10 mouse cellular contexts compared by ENCODE assay signal in the genomic region with DNA sequence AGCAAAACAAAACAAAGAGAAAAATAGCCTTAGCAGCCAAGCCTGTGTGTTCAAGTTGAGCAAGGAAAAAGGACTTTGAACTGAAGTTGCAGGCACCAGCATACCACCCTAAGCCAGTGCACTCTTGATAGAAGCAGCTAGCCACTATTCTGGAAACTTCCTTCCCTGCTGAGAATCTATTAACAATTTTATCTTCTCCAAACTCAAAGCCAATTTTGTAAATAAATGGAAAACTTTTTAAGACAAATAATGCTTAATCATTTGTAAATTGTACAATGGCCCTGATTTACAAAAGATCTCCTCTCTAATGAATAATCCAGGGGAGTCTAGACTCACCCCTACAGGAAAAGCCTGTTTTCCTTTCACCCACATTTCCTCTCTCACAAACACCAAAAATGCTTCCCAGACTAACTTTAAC.
DNase-seq lines count a peak whose midpoint lies in the region; ATAC-seq and TF ChIP-seq lines count a peak whose summit lies in the region.
"Had no signal": no experiment of that assay in that cellular context is flagged by ENCODE, and none has a peak within 500 bp of the region (broad histone marks: within the 10 kb centered on the region; RNA-seq: fewer than 3 reads in every experiment).

No protein-coding gene starts in this region.

- no peaks in the 10 kb centered on the region for H3K79me2 ChIP-seq in MEL (ENCODE audit: control insufficient read depth, insufficient read depth, low read length, poor library complexity)

- H3K4me2 ChIP-seq in heart, postnatal 0 days (ENCODE audit: low read depth, low read length): no peak overlapping the region
- H3K4me2 ChIP-seq in intestine, embryonic 14.5 days (ENCODE audit: low read length): no peak overlapping the region
- peak overlapping the region; percentile 45; the same call in 1 of the 2 replicates for H3K4me2 ChIP-seq in liver, embryonic 15.5 days
- H3K4me2 ChIP-seq in hindbrain, embryonic 14.5 days (replicated peaks): no peak overlapping the region

- TF ChIP-seq RAD21 in MEL (IDR thresholded peaks at IDR 0.05; ENCODE audit: low read depth, low read length): no peak

- no peak for TF ChIP-seq EP300 in heart, postnatal 0 days (IDR thresholded peaks at IDR 0.05; ENCODE audit: low read depth)
- no peak for TF ChIP-seq EP300 in MEL (IDR thresholded peaks at IDR 0.05; ENCODE audit: low read depth in 1 of 2, low read length in 2 of 2)

- TF ChIP-seq CTCF in heart, postnatal 0 days (IDR thresholded peaks at IDR 0.05; ENCODE audit: low read depth): no peak
- no peak for TF ChIP-seq CTCF in MEL (IDR thresholded peaks at IDR 0.05 in 2 of 3, conservative IDR thresholded peaks at IDR 0.05 in 1 of 3; ENCODE audit: control insufficient read depth in 1 of 3, insufficient read depth in 1 of 3, low read depth in 2 of 3, low read length in 3 of 3, poor library complexity in 1 of 3, severe bottlenecking in 1 of 3)

- H3K4me3 ChIP-seq in heart, postnatal 0 days (ENCODE audit: low read depth, low read length): no peak overlapping the region
- peak overlapping the region in 1 of 2 experiments; percentile 47; a peak in 1 of 4 replicates for H3K4me3 ChIP-seq in MEL (ENCODE audit: control insufficient read depth in 1 of 2, insufficient read depth in 1 of 2, low read depth in 2 of 2, low read length in 2 of 2)
- H3K4me3 ChIP-seq in intestine, embryonic 14.5 days (ENCODE audit: low read depth, low read length): no peak overlapping the region
- H3K4me3 ChIP-seq in liver, embryonic 15.5 days (replicated peaks): no peak overlapping the region
- H3K4me3 ChIP-seq in hindbrain, embryonic 14.5 days (replicated peaks; ENCODE audit: low read length): no peak overlapping the region

- peaks cover 6% of the 10 kb centered on the region; the same call in 1 of the 2 replicates for H3K4me1 ChIP-seq in heart, postnatal 0 days (ENCODE audit: control insufficient read depth, insufficient read depth)
- peaks cover 8 to 21% of the 10 kb centered on the region in 2 experiments for H3K4me1 ChIP-seq in MEL (ENCODE audit: control insufficient read depth in 1 of 2, insufficient read depth in 2 of 2, low read length in 2 of 2)
- peaks cover 9% of the 10 kb centered on the region; the same call in 1 of the 2 replicates for H3K4me1 ChIP-seq in intestine, embryonic 14.5 days (replicated peaks; ENCODE audit: control insufficient read depth, insufficient read depth, low read length)
- peaks cover 35% of the 10 kb centered on the region for H3K4me1 ChIP-seq in liver, embryonic 15.5 days (replicated peaks)
- no peaks in the 10 kb centered on the region for H3K4me1 ChIP-seq in hindbrain, embryonic 14.5 days (replicated peaks; ENCODE audit: control insufficient read depth, insufficient read depth, low read length)

- DNase-seq in heart, postnatal 0 days (ENCODE audit: low spot score): no peak
- DNase-seq in heart, postnatal 36 days: no peak
- DNase-seq in MEL (ENCODE audit: low read depth, low spot score): no peak
- DNase-seq in intestine, embryonic 14.5 days (ENCODE audit: low spot score): no peak
- no peak for DNase-seq in thymus, postnatal 25 days
- no peak for DNase-seq in hindbrain, embryonic 14.5 days (ENCODE audit: low spot score)
- DNase-seq: cerebellum, postnatal 14 days; right cerebral cortex, postnatal 14 days had no signal

- intact Hi-C loops in heart, postnatal 36 days (cut with DNase I): no loop called here

- no peaks in the 10 kb centered on the region for H3K27me3 ChIP-seq in heart, postnatal 0 days (ENCODE audit: control insufficient read depth, insufficient read depth, low read length)
- no peaks in the 10 kb centered on the region for H3K27me3 ChIP-seq in MEL (ENCODE audit: control insufficient read depth in 1 of 2, insufficient read depth in 2 of 2, low read length in 2 of 2)
- H3K27me3 ChIP-seq in intestine, embryonic 14.5 days (replicated peaks; ENCODE audit: control insufficient read depth, insufficient read depth, low read length): no peaks in the 10 kb centered on the region
- no peaks in the 10 kb centered on the region for H3K27me3 ChIP-seq in liver, embryonic 15.5 days
- no peaks in the 10 kb centered on the region for H3K27me3 ChIP-seq in hindbrain, embryonic 14.5 days (ENCODE audit: control insufficient read depth, insufficient read depth, low read length)

- ATAC-seq in heart, postnatal 0 days (ENCODE audit: insufficient read depth, low read depth): no peak
- ATAC-seq in intestine, embryonic 14.5 days (replicated peaks; ENCODE audit: low FRiP score, low TSS enrichment, low read depth): no peak
- no peak for ATAC-seq in liver, embryonic 15.5 days (ENCODE audit: insufficient read depth)
- no peak for ATAC-seq in hindbrain, embryonic 14.5 days (ENCODE audit: low FRiP score)

- no peaks in the 10 kb centered on the region for H3K9me3 ChIP-seq in heart, postnatal 0 days (replicated peaks; ENCODE audit: control insufficient read depth, low read length)
- no peaks in the 10 kb centered on the region for H3K9me3 ChIP-seq in MEL (replicated peaks; ENCODE audit: insufficient read depth, low read length)
- no peaks in the 10 kb centered on the region for H3K9me3 ChIP-seq in intestine, embryonic 14.5 days (ENCODE audit: control insufficient read depth, low read length)
- no peaks in the 10 kb centered on the region for H3K9me3 ChIP-seq in liver, embryonic 15.5 days (replicated peaks)
- no peaks in the 10 kb centered on the region for H3K9me3 ChIP-seq in hindbrain, embryonic 14.5 days (ENCODE audit: control insufficient read depth, low read length)
- H3K9me3 ChIP-seq: G1E had no signal

- no peaks in the 10 kb centered on the region for H3K36me3 ChIP-seq in heart, postnatal 0 days (replicated peaks; ENCODE audit: control insufficient read depth, insufficient read depth, low read length)
- H3K36me3 ChIP-seq in MEL (ENCODE audit: control insufficient read depth in 1 of 2, insufficient read depth in 2 of 2, low read length in 2 of 2): peaks cover 0 to 18% of the 10 kb centered on the region in 2 experiments; a peak in 2 of 4 replicates
- no peaks in the 10 kb centered on the region for H3K36me3 ChIP-seq in intestine, embryonic 14.5 days (ENCODE audit: control insufficient read depth, insufficient read depth, low read length)
- H3K36me3 ChIP-seq in liver, embryonic 15.5 days (replicated peaks): no peaks in the 10 kb centered on the region
- H3K36me3 ChIP-seq in hindbrain, embryonic 14.5 days (replicated peaks; ENCODE audit: control insufficient read depth, insufficient read depth): no peaks in the 10 kb centered on the region
- H3K36me3 ChIP-seq: G1E had no signal

- no peak overlapping the region for H3K9ac ChIP-seq in heart, postnatal 0 days (replicated peaks; ENCODE audit: low read depth, low read length)
- peak overlapping the region; percentile 55 for H3K9ac ChIP-seq in MEL (ENCODE audit: control insufficient read depth, low read depth, low read length, poor library complexity, severe bottlenecking)
- no peak overlapping the region for H3K9ac ChIP-seq in intestine, embryonic 14.5 days (ENCODE audit: low read length)
- no peak overlapping the region for H3K9ac ChIP-seq in liver, embryonic 15.5 days
- H3K9ac ChIP-seq in hindbrain, embryonic 14.5 days: no peak overlapping the region

- H3K27ac ChIP-seq in heart, postnatal 0 days (ENCODE audit: low read depth): peak overlapping the region; percentile 41; the same call in 1 of the 2 replicates
- H3K27ac ChIP-seq in MEL (ENCODE audit: control insufficient read depth, low read depth, low read length): peak overlapping the region; percentile 75
- peak overlapping the region; percentile 55; the same call in 1 of the 2 replicates for H3K27ac ChIP-seq in intestine, embryonic 14.5 days (ENCODE audit: low read depth)
- peak overlapping the region; percentile 67; the same call in 1 of the 2 replicates for H3K27ac ChIP-seq in liver, embryonic 15.5 days (replicated peaks)
- no peak overlapping the region for H3K27ac ChIP-seq in hindbrain, embryonic 14.5 days

- TF ChIP-seq POLR2A in MEL (IDR thresholded peaks at IDR 0.05; ENCODE audit: control insufficient read depth in 1 of 2, insufficient read depth in 1 of 2, low read depth in 1 of 2, low read length in 2 of 2, poor library complexity in 1 of 2): no peak

TF ChIP-seq in MEL, 35 proteins besides CTCF, POLR2A, EP300 and RAD21:
- no peak for TF ChIP-seq KAT2A (conservative IDR thresholded peaks at IDR 0.05; ENCODE audit: low read depth, low read length)
- no peak for TF ChIP-seq UBTF (IDR thresholded peaks at IDR 0.05; ENCODE audit: borderline replicate concordance, insufficient read depth, low read depth, low read length)
- no peak for TF ChIP-seq MAZ (IDR thresholded peaks at IDR 0.05; ENCODE audit: low read depth, low read length)
- no peak for TF ChIP-seq ZC3H11A (IDR thresholded peaks at IDR 0.05; ENCODE audit: low read depth, low read length)
- TF ChIP-seq ELF1 (IDR thresholded peaks at IDR 0.05; ENCODE audit: low read depth, low read length): no peak
- TF ChIP-seq JUND (IDR thresholded peaks at IDR 0.05; ENCODE audit: low read depth, low read length): no peak
- no peak for TF ChIP-seq GATA1 (IDR thresholded peaks at IDR 0.05; ENCODE audit: low read depth, low read length)
- TF ChIP-seq NRF1 (IDR thresholded peaks at IDR 0.05; ENCODE audit: insufficient read depth, low read depth, low read length, poor library complexity, severe bottlenecking): no peak
TF ChIP-seq in MEL: peak in this region for 0.
